Mouse (Mus musculus) limb, embryonic 10.5 days (tissue): ENCODE measurements around the gene Msl3. TPM values are rescaled to one million over a fixed set of nuclear protein-coding genes. Genes with fewer than 3 reads are reported as not detected.
"Not testable (repeated sequence)": the region's sequence is repeated elsewhere in the genome, so short reads cannot be mapped to it uniquely, and the experiment has no call there.

Experiments used
- DNase-seq: peaks from one replicate; pipeline ENCODE4 v3.0.0-alpha.2; 2017; ENCODE audit warnings: low spot score
- H3K27ac ChIP-seq: fragments of 300-500 bp; sonication (generic); 2 replicates; pipeline ENCODE4 v1.5.1; 2016; ENCODE audit warnings: mild to moderate bottlenecking
- H3K27me3 ChIP-seq: fragments of 300-500 bp; sonication (generic); 2 replicates; pipeline ENCODE4 v1.6.1; 2016; ENCODE audit warnings: low read depth, mild to moderate bottlenecking; ENCODE audit not compliant: poor library complexity, severe bottlenecking
- H3K36me3 ChIP-seq: fragments of 300-500 bp; sonication (generic); 2 replicates; pipeline ENCODE4 v1.6.1; 2016; ENCODE audit warnings: mild to moderate bottlenecking, moderate library complexity
- H3K4me1 ChIP-seq: fragments of 300-500 bp; sonication (generic); 2 replicates; pipeline ENCODE4 v1.6.1; 2016
- H3K4me3 ChIP-seq: fragments of 300-500 bp; sonication (generic); 2 replicates; pipeline ENCODE4 v1.5.1; 2016; ENCODE audit warnings: mild to moderate bottlenecking, moderate library complexity
- H3K9me3 ChIP-seq: fragments of 300-500 bp; sonication (generic); replicated peaks from 2 replicates; pipeline ENCODE4 v1.6.1; 2016; ENCODE audit warnings: mild to moderate bottlenecking
- WGBS: fragments of 180-500 bp; shearing (Covaris S2); methylation state at CpG from one replicate; pipeline ENCODE4 v1.1.7; 2016; 5-methylcytosine and 5-hydroxymethylcytosine counted together
- polyA plus RNA-seq: library from polyadenylated mRNA; unstranded; fragments of >200 nt; fragmentation: Nextera tagmentation; extraction: Ambion mirVana; gene quantifications from 2 replicates; pipeline ENCODE4 v1.2.1, GENCODE M21; 2016

Gene Msl3
- 26.9 and 29.4 TPM in 2 replicates for polyA plus RNA-seq

DNA sequence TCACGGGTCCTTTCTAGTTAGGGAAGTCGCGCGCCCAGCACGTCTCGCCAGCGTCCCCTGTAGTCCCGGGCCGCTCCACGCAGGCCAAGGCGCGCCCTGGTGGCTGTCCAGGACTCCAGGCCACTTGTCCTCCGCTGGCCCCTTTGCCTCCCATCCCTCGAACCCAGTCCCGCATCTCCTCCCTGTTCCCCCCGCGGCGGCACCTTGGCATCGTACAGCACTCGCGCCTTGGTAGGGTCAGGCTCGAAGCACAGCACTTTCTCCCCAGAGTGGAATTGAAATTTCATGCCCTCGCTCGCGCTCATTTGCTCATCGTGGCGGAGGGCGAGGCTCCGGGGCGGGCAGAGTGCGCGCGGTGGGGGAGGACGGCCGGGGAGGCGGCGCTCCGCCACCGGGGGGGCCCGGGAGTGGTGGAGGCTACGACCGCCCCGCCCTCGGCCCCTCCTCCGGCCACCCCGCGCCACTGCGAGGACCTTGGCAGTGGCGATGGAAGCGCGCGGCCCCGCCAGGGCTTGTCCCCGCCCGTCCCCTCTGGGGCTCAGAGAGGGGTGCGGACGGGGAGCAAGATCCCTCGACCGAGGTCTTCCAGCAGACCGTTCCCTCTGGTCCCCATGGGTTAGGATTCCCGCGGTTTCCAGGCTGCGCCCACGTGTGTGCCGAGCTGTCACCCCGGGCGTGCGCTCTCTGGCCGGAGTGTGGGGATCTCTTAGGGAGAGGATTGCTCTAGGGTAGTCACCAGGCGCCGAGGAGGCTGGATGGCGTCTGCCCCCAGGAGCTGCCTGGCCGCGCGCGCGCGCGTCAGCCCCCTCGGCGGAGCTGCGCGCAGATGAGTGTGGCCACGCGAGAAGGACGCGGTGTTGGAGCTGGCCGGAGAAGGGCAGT lies at the start of gene Msl3:
Gene Msl3 (minus strand): TSS at position 374 of the 882 bp plus-strand sequence.
- Histone ChIP-seq H3K4me1 (no peaks in the 10 kb centered on the region), H3K4me3 (peak within 1 kb of the TSS; percentile 58), H3K9me3 (no peaks in the 10 kb centered on the region), H3K27ac (peak within 1 kb of the TSS; percentile 89), H3K36me3 (peaks cover 20% of the 10 kb centered on the region), H3K27me3 (peaks cover 72% of the 10 kb centered on the region)
- DNase-seq, result peak; percentile 85
- WGBS, result 17% methylated on average over 80 of the region's 88 CpGs

DNA sequence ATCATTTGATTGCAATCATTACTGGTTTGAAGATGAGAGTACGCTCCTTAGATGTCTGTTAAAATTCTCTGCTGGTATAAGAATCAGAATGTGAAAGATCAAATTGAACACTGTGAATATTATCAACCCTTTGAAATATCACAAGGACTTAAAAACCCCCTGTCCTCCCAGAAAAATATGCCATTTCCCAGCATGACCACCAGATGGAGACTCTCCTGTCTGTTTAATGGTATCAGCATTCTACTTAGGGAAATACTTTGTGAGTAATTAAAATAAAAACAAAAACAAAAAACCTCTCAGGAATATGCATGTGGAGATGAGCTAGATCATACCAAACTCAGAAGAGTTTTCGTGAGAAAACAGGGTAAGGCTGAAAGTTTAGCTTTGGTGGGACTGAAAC lies 44.3 kb upstream of the Msl3 start:
- DNase-seq, result no peak
- no peaks in the 10 kb centered on the region for H3K36me3 ChIP-seq
- no peak overlapping the region for H3K4me3 ChIP-seq
- 67% methylated on average over 2 of the region's 2 CpGs for WGBS
- peaks cover 62% of the 10 kb centered on the region for H3K27me3 ChIP-seq
- H3K4me1 ChIP-seq, result no peaks in the 10 kb centered on the region
- no peak overlapping the region for H3K27ac ChIP-seq
- no peaks in the 10 kb centered on the region for H3K9me3 ChIP-seq

DNA sequence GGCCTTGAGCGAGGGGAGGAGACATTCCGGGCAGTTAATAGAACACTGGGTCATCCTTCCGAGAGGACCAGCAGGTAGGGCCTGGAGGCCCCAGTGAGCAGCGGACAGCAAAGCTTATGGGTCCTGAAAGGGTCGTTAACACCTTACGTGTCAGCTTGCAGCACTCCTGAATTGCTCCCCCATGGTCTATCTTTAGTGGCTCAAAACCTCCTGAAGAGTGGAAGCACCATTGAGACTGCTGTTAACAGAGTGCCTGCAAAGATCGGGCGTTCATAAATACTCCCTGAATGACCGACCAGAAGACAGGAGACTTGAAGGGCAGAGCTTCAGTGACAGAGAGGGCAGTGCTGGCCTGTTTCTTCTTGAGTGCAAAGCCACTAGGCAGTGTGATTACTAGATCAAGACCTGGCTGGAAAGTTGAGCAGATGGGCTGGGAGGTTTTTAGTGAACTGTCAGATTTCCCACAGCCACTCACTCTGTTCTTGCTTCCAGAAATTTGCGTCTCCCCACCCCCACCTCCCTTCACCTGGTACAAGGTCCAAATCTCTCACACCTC lies 787 bp upstream of the Msl3 start:
- peak overlapping the region; percentile 58 for H3K4me3 ChIP-seq
- peak overlapping the region; percentile 89 for H3K27ac ChIP-seq
- no peak for DNase-seq
- H3K27me3 ChIP-seq, result peaks cover 70% of the 10 kb centered on the region
- H3K9me3 ChIP-seq, result no peaks in the 10 kb centered on the region
- WGBS, result 22% methylated on average over 10 of the region's 10 CpGs
- peaks cover 12% of the 10 kb centered on the region for H3K36me3 ChIP-seq
- H3K4me1 ChIP-seq, result no peaks in the 10 kb centered on the region

DNA sequence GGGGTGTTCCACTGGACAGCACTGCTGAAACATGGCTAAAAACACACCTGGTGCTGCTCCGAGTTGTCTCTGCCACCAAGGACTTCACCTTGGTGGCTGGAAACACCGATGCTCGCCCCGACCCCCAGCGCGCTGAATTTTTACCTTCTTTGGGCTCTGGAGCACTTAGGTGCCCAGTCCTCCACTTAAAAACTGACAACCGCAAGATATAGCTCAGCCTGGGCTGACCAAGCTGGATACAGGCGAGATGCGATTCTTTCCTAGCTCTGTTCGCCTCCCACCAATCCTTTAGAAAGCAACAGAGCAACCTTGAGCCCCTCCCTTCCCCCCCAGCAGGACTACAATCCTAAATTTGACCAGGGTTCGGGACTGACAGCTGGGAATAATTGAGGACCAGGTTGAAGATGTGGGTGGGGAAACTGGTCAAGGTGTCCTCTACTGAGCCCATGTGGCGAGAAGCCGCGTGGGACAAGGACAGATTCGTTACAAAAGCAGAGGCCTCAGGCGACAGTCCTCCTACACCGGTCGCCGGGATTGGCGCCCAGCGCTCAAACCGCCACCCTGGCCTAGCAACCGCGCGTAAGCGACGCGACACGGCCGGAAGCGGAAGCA lies 679 bp downstream of the Msl3 start:
- peak; percentile 32 for DNase-seq
- Histone ChIP-seq H3K9me3 (no peaks in the 10 kb centered on the region), H3K27ac (peak overlapping the region; percentile 89), H3K4me1 (no peaks in the 10 kb centered on the region), H3K36me3 (peaks cover 26% of the 10 kb centered on the region), H3K27me3 (peaks cover 77% of the 10 kb centered on the region), H3K4me3 (peak overlapping the region; percentile 58)
- 18% methylated on average over 31 of the region's 31 CpGs for WGBS

DNA sequence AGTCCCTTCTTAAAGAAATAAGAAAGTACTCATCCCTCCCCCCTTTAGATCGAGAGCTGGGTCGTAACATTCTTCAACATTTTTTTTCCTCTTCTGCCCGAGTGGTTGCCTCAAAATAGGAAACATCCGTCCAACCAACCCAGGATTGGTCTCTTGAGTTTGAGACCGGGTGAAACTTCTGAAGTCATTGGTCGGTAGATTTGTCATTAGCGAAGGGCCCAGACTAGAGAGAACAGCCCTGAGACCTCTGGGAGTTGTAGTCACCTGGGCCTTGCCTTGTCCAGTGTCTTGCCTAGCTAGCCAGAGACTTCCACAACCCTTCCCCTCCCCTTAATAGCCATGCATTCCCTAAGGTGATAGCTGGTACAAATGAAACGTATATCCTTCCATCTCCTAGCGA lies 1.3 kb downstream of the Msl3 start:
- Histone ChIP-seq H3K27me3 (peaks cover 72% of the 10 kb centered on the region), H3K36me3 (peaks cover 32% of the 10 kb centered on the region), H3K4me3 (peak overlapping the region; percentile 58), H3K9me3 (no peaks in the 10 kb centered on the region), H3K27ac (peak overlapping the region; percentile 89), H3K4me1 (no peaks in the 10 kb centered on the region)
- DNase-seq, result peak; percentile 35
- 11% methylated on average over 9 of the region's 9 CpGs for WGBS

GRCm38 (mm10) chrX:168663982-168664689 lies 9.6 kb downstream of the Msl3 start:
- 73% methylated on average over 12 of the region's 12 CpGs for WGBS
- Histone ChIP-seq H3K4me3 (no peak overlapping the region), H3K27me3 (peaks cover 61% of the 10 kb centered on the region), H3K27ac (no peak overlapping the region), H3K9me3 (no peaks in the 10 kb centered on the region), H3K4me1 (no peaks in the 10 kb centered on the region), H3K36me3 (peaks cover 45% of the 10 kb centered on the region)
- no peak for DNase-seq

- Histone ChIP-seq H3K4me3 (no peak overlapping the region), H3K36me3 (peaks cover 44% of the 10 kb centered on the region), H3K27ac (no peak overlapping the region), H3K9me3 (no peaks in the 10 kb centered on the region), H3K27me3 (peaks cover 65% of the 10 kb centered on the region), H3K4me1 (no peaks in the 10 kb centered on the region)
- WGBS, result 85% methylated on average over 4 of the region's 4 CpGs
- DNase-seq, result no peak
Measured at GRCm38 (mm10) chrX:168660236-168660635, 13.5 kb downstream of the Msl3 start.

DNA sequence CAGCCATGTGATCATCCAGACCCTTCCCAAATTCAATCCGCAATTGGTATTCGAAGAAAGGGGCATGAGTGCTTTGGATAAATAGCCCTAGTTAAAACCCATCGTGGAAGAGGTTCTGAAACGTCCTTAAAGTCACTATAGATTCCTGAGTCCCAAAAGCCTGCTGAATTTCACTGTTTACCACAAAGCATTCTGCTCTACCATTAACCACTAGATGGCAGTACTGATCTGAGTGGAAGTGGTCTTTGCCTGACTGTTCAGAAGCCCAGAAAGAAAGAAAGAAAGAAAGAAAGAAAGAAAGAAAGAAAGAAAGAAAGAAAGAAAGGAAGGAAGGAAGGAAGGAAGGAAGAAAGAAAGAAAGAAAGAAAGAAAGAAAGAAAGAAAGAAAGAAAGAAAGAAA lies 13.9 kb downstream of the Msl3 start:
- Histone ChIP-seq H3K27me3 (peaks cover 62% of the 10 kb centered on the region), H3K36me3 (peaks cover 41% of the 10 kb centered on the region)
- H3K27ac ChIP-seq, H3K4me3 ChIP-seq, H3K9me3 ChIP-seq, H3K4me1 ChIP-seq, DNase-seq: not testable (repeated sequence)
- WGBS, result 68% methylated on average over 4 of the region's 4 CpGs

- 90% methylated on average over 3 of the region's 3 CpGs for WGBS
- H3K27me3 ChIP-seq, result peaks cover 61% of the 10 kb centered on the region
- peaks cover 40% of the 10 kb centered on the region for H3K36me3 ChIP-seq
- DNase-seq, result no peak
- no peaks in the 10 kb centered on the region for H3K9me3 ChIP-seq
- no peaks in the 10 kb centered on the region for H3K4me1 ChIP-seq
- H3K27ac ChIP-seq, result no peak overlapping the region
- H3K4me3 ChIP-seq, result no peak overlapping the region
Measured at GRCm38 (mm10) chrX:168659275-168659674, 14.4 kb downstream of the Msl3 start.

DNA sequence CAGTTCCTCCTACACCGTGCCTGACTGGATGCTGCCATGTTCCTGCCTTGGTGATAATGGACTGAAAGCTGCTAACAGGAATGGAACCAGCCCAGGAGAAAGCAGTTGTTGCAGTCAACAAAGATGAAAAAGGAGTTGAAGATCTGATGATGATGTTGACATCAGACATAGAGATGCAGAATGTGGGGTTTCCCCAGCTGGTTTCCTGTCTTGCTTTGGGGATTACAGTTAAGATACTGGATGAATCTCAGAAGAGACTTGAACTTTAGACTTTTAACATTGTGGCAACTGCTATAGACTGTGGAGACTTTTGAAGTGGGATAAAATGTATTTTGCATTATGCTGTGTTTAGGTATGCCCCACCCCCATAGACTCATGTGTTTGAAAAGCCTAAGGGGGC lies 15.9 kb downstream of the Msl3 start:
- H3K27me3 ChIP-seq, result peaks cover 61% of the 10 kb centered on the region
- H3K27ac ChIP-seq, result no peak overlapping the region
- peaks cover 46% of the 10 kb centered on the region for H3K36me3 ChIP-seq
- 88% methylated on average over 1 of the region's 1 CpGs for WGBS
- H3K9me3 ChIP-seq, result no peaks in the 10 kb centered on the region
- no peak overlapping the region for H3K4me3 ChIP-seq
- no peaks in the 10 kb centered on the region for H3K4me1 ChIP-seq
- DNase-seq, result no peak

- Histone ChIP-seq H3K27ac (no peak overlapping the region), H3K4me3 (no peak overlapping the region), H3K27me3 (peaks cover 95% of the 10 kb centered on the region), H3K9me3 (no peaks in the 10 kb centered on the region), H3K4me1 (no peaks in the 10 kb centered on the region), H3K36me3 (peaks cover 34% of the 10 kb centered on the region)
- 58% methylated on average over 2 of the region's 2 CpGs for WGBS
- DNase-seq, result no peak
Measured at GRCm38 (mm10) chrX:168649336-168649735, 24.4 kb downstream of the Msl3 start.

DNA sequence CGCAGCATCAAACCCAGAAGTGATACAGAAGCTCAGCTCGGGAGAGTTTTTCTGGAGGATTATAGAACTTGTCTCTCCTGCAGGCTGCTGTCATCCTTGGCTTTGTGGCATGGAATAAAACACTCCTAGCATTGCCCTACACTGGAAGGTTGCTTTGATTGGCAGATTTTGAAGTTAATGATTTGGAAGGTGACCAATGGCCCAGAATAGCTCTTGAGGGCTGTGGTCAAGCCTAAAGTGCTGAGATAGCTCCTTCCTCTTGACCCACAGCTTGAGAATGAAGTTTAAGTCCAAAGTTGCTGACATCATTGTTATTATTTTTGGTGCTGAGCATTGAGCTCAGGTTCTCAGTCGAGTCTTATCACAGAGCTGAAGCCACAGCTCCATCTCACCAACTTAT lies 26.0 kb downstream of the Msl3 start:
- no peaks in the 10 kb centered on the region for H3K4me1 ChIP-seq
- 85% methylated on average over 3 of the region's 3 CpGs for WGBS
- H3K27me3 ChIP-seq, result peaks cover 85% of the 10 kb centered on the region
- H3K36me3 ChIP-seq, result peaks cover 21% of the 10 kb centered on the region
- H3K4me3 ChIP-seq, result no peak overlapping the region
- no peak overlapping the region for H3K27ac ChIP-seq
- no peak for DNase-seq
- H3K9me3 ChIP-seq, result no peaks in the 10 kb centered on the region
